Mouse (Mus musculus) urinary bladder, postnatal 14 days (tissue): ENCODE measurements around the gene Ncf2.

Experiments
- DNase-seq: peaks from one replicate; pipeline ENCODE4 v3.0.0; 2021; ENCODE audit warnings: low spot score

Gene Ncf2

GRCm38 (mm10) chr1:152796683-152797263 lies 3.2 kb upstream of the Ncf2 start:
- no peak for DNase-seq

- no peak for DNase-seq
Measured at GRCm38 (mm10) chr1:152798125-152798524, 1.9 kb upstream of the Ncf2 start.

GRCm38 (mm10) chr1:152800633-152801176 lies 711 bp downstream of the Ncf2 start:
- no peak for DNase-seq

GRCm38 (mm10) chr1:152804907-152805306 lies 4.9 kb downstream of the Ncf2 start:
- DNase-seq: no peak

GRCm38 (mm10) chr1:152807619-152808391 lies 7.8 kb downstream of the Ncf2 start:
- DNase-seq: no peak

GRCm38 (mm10) chr1:152808392-152808680 lies 8.3 kb downstream of the Ncf2 start:
- no peak for DNase-seq

- DNase-seq: no peak
Measured at GRCm38 (mm10) chr1:152809541-152810252, 9.7 kb downstream of the Ncf2 start.

GRCm38 (mm10) chr1:152810533-152811439 lies 10.8 kb downstream of the Ncf2 start:
- no peak for DNase-seq

- DNase-seq: no peak
Measured at GRCm38 (mm10) chr1:152815265-152815701, 15.3 kb downstream of the Ncf2 start.

GRCm38 (mm10) chr1:152817027-152817769 lies 17.2 kb downstream of the Ncf2 start:
- no peak for DNase-seq

- no peak for DNase-seq
Measured at GRCm38 (mm10) chr1:152817794-152818193, 17.8 kb downstream of the Ncf2 start.

- DNase-seq: no peak
Measured at GRCm38 (mm10) chr1:152819558-152819957, 19.6 kb downstream of the Ncf2 start.

GRCm38 (mm10) chr1:152820911-152821695 lies 21.1 kb downstream of the Ncf2 start:
- no peak for DNase-seq

- DNase-seq: no peak
Measured at GRCm38 (mm10) chr1:152821746-152822145, 21.8 kb downstream of the Ncf2 start.

GRCm38 (mm10) chr1:152824206-152824605 lies 24.2 kb downstream of the Ncf2 start:
- DNase-seq: no peak

GRCm38 (mm10) chr1:152826446-152826845 lies 26.5 kb downstream of the Ncf2 start:
- no peak for DNase-seq

- DNase-seq: no peak
Measured at GRCm38 (mm10) chr1:152828168-152828567, 28.2 kb downstream of the Ncf2 start.

- DNase-seq: no peak
Measured at GRCm38 (mm10) chr1:152828637-152829355, 28.8 kb downstream of the Ncf2 start.

- no peak for DNase-seq
Measured at GRCm38 (mm10) chr1:152830054-152830453, 30.1 kb downstream of the Ncf2 start.

- DNase-seq: no peak
Measured at GRCm38 (mm10) chr1:152831003-152831402, 31.0 kb downstream of the Ncf2 start.
